Mouse (Mus musculus) embryonic facial prominence, embryonic 12.5 days (tissue): ENCODE data around the gene Xrn2. TPM values are rescaled to one million over a fixed set of nuclear protein-coding genes. Genes with fewer than 3 reads are reported as not detected.
A peak's percentile ranks its signal among the peaks of the same experiment; 100 is the strongest.

ENCODE experiments used
- ATAC-seq: fragments of 200-750 bp; cut with Nextera tagmentation; 2 replicates; pipeline ENCODE4 v1.8.0; 2017; ENCODE audit not compliant: insufficient number of reproducible peaks, insufficient read depth, low FRiP score, low TSS enrichment
- H3K27ac ChIP-seq: fragments of 300-500 bp; sonication (generic); 2 replicates; pipeline ENCODE4 v1.5.1; 2016; ENCODE audit warnings: mild to moderate bottlenecking
- H3K27me3 ChIP-seq: fragments of 300-500 bp; sonication (generic); 2 replicates; pipeline ENCODE4 v1.6.1; 2016; ENCODE audit warnings: mild to moderate bottlenecking, moderate library complexity
- H3K36me3 ChIP-seq: fragments of 300-500 bp; sonication (generic); 2 replicates; pipeline ENCODE4 v1.6.1; 2016; ENCODE audit warnings: mild to moderate bottlenecking
- H3K4me1 ChIP-seq: fragments of 300-500 bp; sonication (generic); 2 replicates; pipeline ENCODE4 v1.6.1; 2016
- H3K4me2 ChIP-seq: fragments of 300-500 bp; sonication (generic); replicated peaks from 2 replicates; pipeline ENCODE4 v1.6.1; 2016; ENCODE audit warnings: mild to moderate bottlenecking, moderate library complexity
- H3K4me3 ChIP-seq: fragments of 300-500 bp; sonication (generic); 2 replicates; pipeline ENCODE4 v1.5.1; 2016; ENCODE audit warnings: mild to moderate bottlenecking
- H3K9ac ChIP-seq: fragments of 300-500 bp; sonication (generic); 2 replicates; pipeline ENCODE4 v1.6.1; 2016; ENCODE audit warnings: mild to moderate bottlenecking, moderate library complexity
- H3K9me3 ChIP-seq: fragments of 300-500 bp; sonication (generic); 2 replicates; pipeline ENCODE4 v1.6.1; 2016; ENCODE audit warnings: mild to moderate bottlenecking, moderate library complexity
- WGBS: fragments of 180-500 bp; shearing (Covaris S2); methylation state at CpG from one replicate; pipeline ENCODE4 v1.1.7; 2016; 5-methylcytosine and 5-hydroxymethylcytosine counted together
- polyA plus RNA-seq: library from polyadenylated mRNA; unstranded; fragments of >200 nt; fragmentation: Nextera tagmentation; extraction: Ambion mirVana; gene quantifications from 2 replicates; pipeline ENCODE4 v1.2.1, GENCODE M21; 2016

The Xrn2 gene
- polyA plus RNA-seq, result 88.4 and 94.0 TPM in 2 replicates

DNA sequence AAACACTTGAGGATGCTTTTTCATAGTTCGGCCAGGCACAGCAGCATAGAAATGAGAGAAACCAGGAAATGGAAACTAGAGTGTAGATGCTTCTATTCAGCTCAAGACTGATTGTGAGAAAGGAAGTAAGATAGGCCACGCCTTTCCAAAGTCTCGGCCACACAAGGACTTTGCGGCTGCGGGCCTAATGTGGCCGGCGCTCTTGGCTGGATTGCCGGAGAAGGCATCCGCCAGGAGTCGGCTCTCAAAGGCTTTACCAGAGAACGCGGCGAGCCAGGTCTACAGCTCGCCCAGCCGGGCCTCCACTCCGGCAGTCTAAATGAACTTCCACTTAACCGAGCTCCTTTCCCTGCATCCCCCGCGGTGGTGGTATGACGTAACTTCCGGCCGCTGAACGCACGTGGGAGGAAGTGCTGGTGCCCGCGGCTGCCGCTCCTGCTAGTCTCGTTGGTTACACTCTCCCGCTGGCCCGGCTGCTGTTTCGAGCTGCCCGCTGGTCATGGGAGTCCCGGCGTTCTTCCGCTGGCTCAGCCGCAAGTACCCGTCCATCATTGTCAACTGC is at the start of gene Xrn2:
Gene Xrn2, plus strand, starts transcription at position 374 of the 562 bp plus-strand sequence.
- Histone ChIP-seq H3K27me3 (no peaks in the 10 kb centered on the region), H3K9me3 (no peaks in the 10 kb centered on the region), H3K9ac (peak within 1 kb of the TSS; percentile 83), H3K27ac (peak within 1 kb of the TSS; percentile 99), H3K4me2 (peak within 1 kb of the TSS; percentile 65), H3K4me1 (peaks cover 17% of the 10 kb centered on the region), H3K4me3 (peak within 1 kb of the TSS; percentile 80), H3K36me3 (no peaks in the 10 kb centered on the region)
- ATAC-seq, result peak; percentile 90
- WGBS, result under 1% methylated on average over 37 of the region's 37 CpGs

DNA sequence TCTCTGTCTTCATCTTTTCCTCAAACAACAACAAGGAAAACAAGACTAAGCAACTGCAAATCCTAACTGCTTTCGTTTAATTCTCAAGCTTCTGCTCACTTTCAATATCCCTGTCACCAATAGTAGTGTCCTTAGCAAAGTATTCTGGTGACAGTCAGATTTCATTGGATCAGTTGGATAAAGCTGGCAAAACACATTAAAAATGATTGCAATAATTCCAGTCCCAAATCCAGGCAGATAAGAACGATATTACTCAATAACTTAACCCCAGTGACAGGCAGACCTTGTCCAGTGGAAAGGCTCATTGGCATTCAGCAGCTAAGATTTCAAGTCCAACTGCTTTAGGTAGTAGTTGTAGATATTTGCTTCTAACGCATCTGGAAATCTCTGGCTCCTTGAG is 37.8 kb upstream of the Xrn2 start:
- no peak overlapping the region for H3K4me2 ChIP-seq
- no peaks in the 10 kb centered on the region for H3K9me3 ChIP-seq
- no peak overlapping the region for H3K9ac ChIP-seq
- H3K27me3 ChIP-seq, result no peaks in the 10 kb centered on the region
- 83% methylated on average over 3 of the region's 3 CpGs for WGBS
- no peaks in the 10 kb centered on the region for H3K36me3 ChIP-seq
- no peak for ATAC-seq
- no peaks in the 10 kb centered on the region for H3K4me1 ChIP-seq
- H3K27ac ChIP-seq, result no peak overlapping the region
- H3K4me3 ChIP-seq, result no peak overlapping the region

DNA sequence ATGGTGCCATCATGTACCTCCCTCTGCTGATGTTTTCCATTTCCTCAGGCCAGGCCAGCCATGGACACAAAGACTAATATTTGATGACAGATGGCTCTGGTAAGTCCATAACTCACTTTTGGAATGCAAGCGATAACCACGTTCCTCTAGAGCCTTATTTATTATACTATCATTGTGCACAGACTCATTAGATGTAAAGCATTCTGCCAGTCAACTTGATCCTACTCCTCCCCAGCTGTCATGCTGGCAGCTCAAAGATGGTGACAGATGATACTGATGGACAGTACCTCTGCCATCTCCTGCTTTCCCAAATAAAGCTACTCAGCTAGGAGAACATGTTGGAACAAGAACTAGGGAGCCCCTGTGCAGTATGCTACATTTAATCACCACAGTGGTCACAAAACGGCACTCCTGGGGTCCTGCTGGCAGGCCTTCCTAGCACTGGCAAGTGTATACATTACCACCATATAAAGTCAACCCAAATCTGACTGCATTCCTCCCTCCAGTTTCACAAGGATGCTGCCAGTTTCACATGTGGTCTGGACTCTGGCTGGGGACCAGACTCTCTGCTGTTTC is 37.3 kb upstream of the Xrn2 start:
- H3K36me3 ChIP-seq, result no peaks in the 10 kb centered on the region
- H3K4me3 ChIP-seq, result no peak overlapping the region
- no peaks in the 10 kb centered on the region for H3K4me1 ChIP-seq
- no peak for ATAC-seq
- no peak overlapping the region for H3K27ac ChIP-seq
- no peaks in the 10 kb centered on the region for H3K9me3 ChIP-seq
- no peak overlapping the region for H3K4me2 ChIP-seq
- WGBS, result 80% methylated on average over 3 of the region's 3 CpGs
- no peak overlapping the region for H3K9ac ChIP-seq
- no peaks in the 10 kb centered on the region for H3K27me3 ChIP-seq

DNA sequence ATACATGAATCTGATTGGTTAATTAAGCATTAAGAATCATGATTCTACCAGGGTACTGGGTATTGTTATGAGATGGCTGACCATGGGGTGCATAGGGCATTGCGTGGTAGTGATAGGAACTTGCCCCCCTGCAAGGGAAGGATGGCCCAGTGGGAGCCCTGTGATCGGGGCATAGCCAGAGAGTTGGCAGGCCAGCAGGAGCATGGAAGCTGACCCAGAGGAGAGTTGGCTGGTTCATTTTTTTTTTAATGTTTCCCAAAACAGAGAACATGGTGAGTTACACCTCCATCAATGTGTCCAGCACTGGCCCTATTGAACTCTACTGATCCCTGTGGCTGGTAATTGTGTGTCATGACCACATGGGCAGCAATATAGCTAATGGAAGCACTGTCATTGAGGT is 30.0 kb upstream of the Xrn2 start:
- H3K4me3 ChIP-seq, result no peak overlapping the region
- no peaks in the 10 kb centered on the region for H3K4me1 ChIP-seq
- 89% methylated on average over 2 of the region's 2 CpGs for WGBS
- no peaks in the 10 kb centered on the region for H3K9me3 ChIP-seq
- H3K9ac ChIP-seq, result no peak overlapping the region
- no peaks in the 10 kb centered on the region for H3K27me3 ChIP-seq
- no peak for ATAC-seq
- no peaks in the 10 kb centered on the region for H3K36me3 ChIP-seq
- H3K27ac ChIP-seq, result no peak overlapping the region
- no peak overlapping the region for H3K4me2 ChIP-seq

DNA sequence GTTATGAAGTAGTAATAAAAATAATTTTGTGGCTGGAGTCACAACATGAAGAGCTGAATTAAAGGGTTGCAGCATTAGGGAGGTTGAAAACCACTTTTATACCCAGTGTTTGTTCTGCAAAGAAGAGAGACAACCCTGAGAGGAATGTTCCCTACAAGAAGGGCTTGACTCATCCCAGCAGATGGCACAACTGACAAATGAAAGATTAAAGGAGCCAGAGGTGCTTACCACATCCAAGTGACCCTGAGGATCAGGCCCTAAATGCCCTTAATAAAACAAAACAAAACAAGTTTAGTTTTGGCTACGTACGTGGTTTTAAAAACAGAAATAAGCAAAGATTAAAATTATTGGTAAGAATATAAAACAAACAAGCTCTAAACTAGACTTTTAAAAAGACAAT is 28.0 kb upstream of the Xrn2 start:
- no peak overlapping the region for H3K9ac ChIP-seq
- no peak overlapping the region for H3K27ac ChIP-seq
- H3K4me1 ChIP-seq, result no peaks in the 10 kb centered on the region
- 91% methylated on average over 2 of the region's 2 CpGs for WGBS
- H3K9me3 ChIP-seq, result no peaks in the 10 kb centered on the region
- no peak overlapping the region for H3K4me3 ChIP-seq
- ATAC-seq, result no peak
- H3K27me3 ChIP-seq, result no peaks in the 10 kb centered on the region
- no peak overlapping the region for H3K4me2 ChIP-seq
- no peaks in the 10 kb centered on the region for H3K36me3 ChIP-seq

DNA sequence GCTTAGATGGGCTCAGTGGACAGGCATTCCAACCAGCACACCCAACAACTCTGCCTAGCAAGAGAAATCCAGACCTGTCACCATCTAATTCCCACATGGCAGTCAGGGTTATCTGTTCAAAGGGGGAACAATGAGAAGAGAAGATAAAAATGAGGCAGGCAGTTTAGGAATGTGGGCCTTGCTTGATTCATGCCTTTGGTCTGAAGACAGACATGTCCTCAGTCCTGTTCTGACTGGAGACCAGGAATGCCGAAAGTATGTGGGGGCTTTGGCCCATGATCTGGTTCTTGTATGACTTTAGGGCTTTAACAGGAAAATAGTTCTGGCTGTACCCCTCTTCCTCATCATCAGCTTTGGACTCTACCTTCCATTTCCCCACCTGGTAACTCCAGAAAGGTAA is 27.0 kb upstream of the Xrn2 start:
- ATAC-seq, result no peak
- H3K9ac ChIP-seq, result no peak overlapping the region

GRCm38 (mm10) chr2:146986429-146986828 is 26.4 kb upstream of the Xrn2 start:
- Histone ChIP-seq H3K27ac (no peak overlapping the region), H3K36me3 (no peaks in the 10 kb centered on the region), H3K4me1 (no peaks in the 10 kb centered on the region), H3K9ac (no peak overlapping the region), H3K4me2 (no peak overlapping the region), H3K4me3 (no peak overlapping the region), H3K9me3 (no peaks in the 10 kb centered on the region), H3K27me3 (no peaks in the 10 kb centered on the region)
- ATAC-seq, result no peak

More for the DNA sequence above, 27.0 kb upstream of the Xrn2 start:
- Histone ChIP-seq H3K27me3 (no peaks in the 10 kb centered on the region), H3K36me3 (no peaks in the 10 kb centered on the region), H3K4me3 (no peak overlapping the region), H3K27ac (no peak overlapping the region), H3K4me2 (no peak overlapping the region), H3K4me1 (no peaks in the 10 kb centered on the region), H3K9me3 (no peaks in the 10 kb centered on the region)
- WGBS, result 74% methylated on average over 1 of the region's 1 CpGs

DNA sequence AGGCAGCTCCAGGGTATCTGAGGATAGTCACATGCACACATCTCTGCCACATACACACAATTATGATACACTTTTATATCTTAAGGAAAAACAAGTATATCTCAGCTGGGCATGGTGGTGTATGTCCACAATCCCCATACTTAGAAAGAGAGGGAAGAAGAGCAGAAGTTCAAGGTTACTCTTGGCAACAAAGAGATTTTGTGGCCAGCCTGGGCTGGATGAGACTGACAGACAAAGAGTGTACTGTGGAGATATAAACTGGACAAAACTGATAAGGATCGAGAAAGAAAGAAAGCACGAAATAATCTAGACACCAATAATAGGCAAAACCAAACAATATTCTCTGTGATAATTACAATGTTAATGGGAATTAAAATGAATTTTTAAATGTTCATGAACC is 5.5 kb upstream of the Xrn2 start:
- no peak overlapping the region for H3K4me3 ChIP-seq
- WGBS, result 73% methylated on average over 2 of the region's 2 CpGs
- H3K9me3 ChIP-seq, result no peaks in the 10 kb centered on the region
- H3K36me3 ChIP-seq, result no peaks in the 10 kb centered on the region
- H3K4me2 ChIP-seq, result no peak overlapping the region
- H3K4me1 ChIP-seq, result peaks cover 8% of the 10 kb centered on the region; the same call in 1 of the 2 replicates
- no peak overlapping the region for H3K9ac ChIP-seq
- H3K27me3 ChIP-seq, result no peaks in the 10 kb centered on the region
- no peak for ATAC-seq
- no peak overlapping the region for H3K27ac ChIP-seq

GRCm38 (mm10) chr2:147009084-147009483 is 3.7 kb upstream of the Xrn2 start:
- no peak overlapping the region for H3K9ac ChIP-seq
- ATAC-seq, result no peak
- no peak overlapping the region for H3K27ac ChIP-seq
- H3K27me3 ChIP-seq, result no peaks in the 10 kb centered on the region
- no peaks in the 10 kb centered on the region for H3K9me3 ChIP-seq
- no peak overlapping the region for H3K4me2 ChIP-seq
- peaks cover 8% of the 10 kb centered on the region; the same call in 1 of the 2 replicates for H3K4me1 ChIP-seq
- no peak overlapping the region for H3K4me3 ChIP-seq
- H3K36me3 ChIP-seq, result no peaks in the 10 kb centered on the region

GRCm38 (mm10) chr2:147010141-147010540 is 2.7 kb upstream of the Xrn2 start:
- H3K27ac ChIP-seq, result no peak overlapping the region
- 89% methylated on average over 4 of the region's 4 CpGs for WGBS
- ATAC-seq, result no peak

DNA sequence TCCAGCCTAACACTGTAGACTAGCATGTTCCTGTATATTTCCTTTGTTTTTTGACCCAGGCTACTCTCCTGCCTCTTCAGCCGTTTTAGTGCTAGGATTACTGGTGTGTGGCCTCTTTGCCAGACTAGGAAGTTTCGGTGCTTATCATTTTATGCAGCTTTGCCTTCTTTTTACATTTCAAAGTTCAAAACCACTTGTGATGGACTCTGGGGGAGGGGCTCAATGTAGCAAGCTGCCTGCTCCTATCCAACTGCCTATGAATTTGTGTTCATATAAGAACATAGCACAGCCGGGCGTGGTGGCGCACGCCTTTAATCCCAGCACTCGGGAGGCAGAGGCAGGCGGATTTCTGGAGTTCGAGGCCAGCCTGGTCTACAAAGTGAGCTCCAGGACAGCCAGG is 1.8 kb upstream of the Xrn2 start:
- ATAC-seq, result no peak
- no peak overlapping the region for H3K4me2 ChIP-seq
- H3K27me3 ChIP-seq, result no peaks in the 10 kb centered on the region
- H3K9me3 ChIP-seq, result no peaks in the 10 kb centered on the region
- 93% methylated on average over 9 of the region's 9 CpGs for WGBS
- H3K4me1 ChIP-seq, result peaks cover 17% of the 10 kb centered on the region
- H3K4me3 ChIP-seq, result no peak overlapping the region
- H3K9ac ChIP-seq, result no peak overlapping the region
- no peak overlapping the region for H3K27ac ChIP-seq
- no peaks in the 10 kb centered on the region for H3K36me3 ChIP-seq

More at GRCm38 (mm10) chr2:147010141-147010540, 2.7 kb upstream of the Xrn2 start:
- Histone ChIP-seq H3K4me1 (peaks cover 17% of the 10 kb centered on the region), H3K4me3 (no peak overlapping the region), H3K36me3 (no peaks in the 10 kb centered on the region), H3K4me2 (no peak overlapping the region), H3K9ac (no peak overlapping the region), H3K27me3 (no peaks in the 10 kb centered on the region), H3K9me3 (no peaks in the 10 kb centered on the region)

DNA sequence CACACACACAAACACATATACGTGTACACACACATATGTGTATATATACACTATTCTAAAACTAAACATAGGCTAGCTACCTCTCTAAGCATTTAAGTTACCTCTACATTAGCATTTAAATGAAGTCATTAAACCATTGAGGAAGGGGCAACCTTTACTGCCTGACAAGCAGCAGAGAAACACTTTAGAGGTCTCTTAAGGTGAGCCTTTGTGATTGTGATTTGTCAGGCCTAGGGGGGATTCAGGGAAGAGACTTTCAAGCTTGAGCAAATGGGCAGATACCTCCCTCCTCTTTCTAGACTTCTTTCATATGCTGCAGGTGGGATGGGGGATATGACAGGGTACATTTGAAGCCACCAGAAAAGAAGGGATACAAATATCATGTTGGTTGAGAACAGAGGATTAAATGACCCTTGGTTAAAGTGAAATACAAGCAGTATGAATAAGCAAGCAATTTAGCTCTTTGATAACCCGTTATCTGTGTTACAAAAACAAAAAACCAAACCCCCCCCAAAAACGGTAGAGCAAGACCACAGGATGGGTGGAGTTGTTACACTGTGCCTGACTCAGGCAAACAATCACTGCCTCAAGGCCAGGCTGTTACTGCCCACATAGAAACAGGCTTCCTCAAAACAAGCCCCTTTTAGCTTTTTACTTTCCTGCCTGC is 1.2 kb upstream of the Xrn2 start:
- Histone ChIP-seq H3K4me2 (peak overlapping the region; percentile 65), H3K4me1 (peaks cover 17% of the 10 kb centered on the region), H3K27me3 (no peaks in the 10 kb centered on the region), H3K4me3 (peak overlapping the region; percentile 80), H3K9ac (peak overlapping the region; percentile 83), H3K27ac (peak overlapping the region; percentile 99; the same call in 1 of the 2 replicates), H3K9me3 (no peaks in the 10 kb centered on the region), H3K36me3 (no peaks in the 10 kb centered on the region)
- WGBS, result 71% methylated on average over 3 of the region's 3 CpGs
- no peak for ATAC-seq
